Mouse (Mus musculus) lung, adult 18-20 months (tissue): ENCODE measurements at regions not wholly inside any gene's neighbourhood (a gene's known extent, or its start where the extent isn't known, plus 50 kb on each side); places are given as distances from the start of the nearest gene placed in this dataset.
A peak's percentile ranks its signal among the peaks of the same experiment; 100 is the strongest.
"Not testable (repeated sequence)": the region's sequence is repeated elsewhere in the genome, so short reads cannot be mapped to it uniquely, and the experiment has no call there.

ENCODE experiments used
- DNase-seq, 2 experiments: peaks; one replicate each; pipeline ENCODE4 v3.0.0; 2022; ENCODE audit warnings: mixed read lengths in 2 of 2

- no peak for DNase-seq
Measured at GRCm38 (mm10) chr17:76703823-76704222, 1152.1 kb upstream of the Fam98a start.

- DNase-seq: no peak
Measured at GRCm38 (mm10) chr17:76696219-76696618, 1144.5 kb upstream of the Fam98a start.

- DNase-seq: no peak
Measured at GRCm38 (mm10) chr17:76658056-76658455, 1106.3 kb upstream of the Fam98a start.

- DNase-seq: no peak
Measured at GRCm38 (mm10) chr17:76625976-76626375, 1074.2 kb upstream of the Fam98a start.

GRCm38 (mm10) chr17:76605237-76605636, 1053.5 kb upstream of the Fam98a start:
- no peak for DNase-seq

- no peak for DNase-seq
Measured at GRCm38 (mm10) chr17:76578323-76578722, 1026.6 kb upstream of the Fam98a start.

GRCm38 (mm10) chr17:76559725-76560124, 1008.0 kb upstream of the Fam98a start:
- DNase-seq: no peak

- no peak for DNase-seq
Measured at GRCm38 (mm10) chr17:76545566-76545965, 993.8 kb upstream of the Fam98a start.

- DNase-seq: no peak
Measured at GRCm38 (mm10) chr17:76535772-76536171, 984.0 kb upstream of the Fam98a start.

- DNase-seq: no peak
Measured at GRCm38 (mm10) chr17:76501732-76502131, 950.0 kb upstream of the Fam98a start.

GRCm38 (mm10) chr17:76500446-76500845, 948.7 kb upstream of the Fam98a start:
- DNase-seq: no peak

- not testable (repeated sequence) for DNase-seq
Measured at GRCm38 (mm10) chr17:76499981-76500380, 948.2 kb upstream of the Fam98a start.

- peak; percentile 12 to 54 for DNase-seq
Measured at GRCm38 (mm10) chr17:76487347-76487746, 935.6 kb upstream of the Fam98a start.

GRCm38 (mm10) chr17:76484130-76484529, 932.4 kb upstream of the Fam98a start:
- DNase-seq: no peak

GRCm38 (mm10) chr17:76451296-76451834, 899.6 kb upstream of the Fam98a start:
- no peak for DNase-seq
